Mouse (Mus musculus) lung, postnatal 0 days (tissue): ENCODE measurements around the gene Gcm2.

Experiments used
- CTCF ChIP-seq: IDR thresholded peaks from 2 replicates; pipeline ENCODE4 v1.5.1; 2016; ENCODE audit warnings: antibody characterized with exemption, mild to moderate bottlenecking
- EP300 ChIP-seq: IDR thresholded peaks from 2 replicates; pipeline ENCODE4 v1.6.1; 2016; ENCODE audit warnings: antibody characterized with exemption, mild to moderate bottlenecking, control low read depth

DNA sequence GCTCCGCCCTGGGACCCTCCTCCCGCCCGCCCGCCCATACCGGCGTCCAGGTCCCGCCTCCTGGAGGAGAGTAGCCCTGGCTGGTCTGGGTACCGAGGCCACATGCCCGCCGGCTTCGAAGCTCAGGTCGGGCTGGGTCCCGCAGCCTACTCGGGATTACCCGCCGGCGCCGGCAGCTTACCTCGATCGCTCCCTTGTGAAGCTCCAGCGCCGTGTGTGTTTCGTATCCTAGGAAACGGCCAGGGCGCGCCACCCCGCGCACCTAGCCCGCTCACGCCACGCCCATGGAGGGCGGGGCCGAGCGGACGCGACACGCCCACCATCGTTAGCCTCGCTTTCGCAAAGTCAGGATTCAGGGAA lies 31.4 kb downstream of the Gcm2 start, which contains the start of gene Mak:
- TF ChIP-seq CTCF = no peak
- TF ChIP-seq EP300 = no peak
